Mouse (Mus musculus): ENCODE data around the gene D8Ertd738e.

GRCm38 (mm10) chr8:84211881-84212563 lies 37.5 kb downstream of the D8Ertd738e start:
- TF ChIP-seq GATA1 (IDR thresholded peaks at IDR 0.05; ENCODE audit: low read length) = no peak
- TF ChIP-seq TAL1 (IDR thresholded peaks at IDR 0.05; ENCODE audit: low read length) = no peak
